Mouse (Mus musculus) heart, embryonic 10.5 days (tissue): Measurements from ENCODE around the gene Kcnh8. TPM values are rescaled to one million over a fixed set of nuclear protein-coding genes. Genes with fewer than 3 reads are reported as not detected.

Experiments
- DNase-seq: peaks from one replicate; pipeline ENCODE4 v3.0.0-alpha.2; 2017; ENCODE audit warnings: low spot score
- H3K27ac ChIP-seq: fragments of 300-500 bp; sonication (generic); 2 replicates; pipeline ENCODE4 v1.5.1; 2016; ENCODE audit warnings: mild to moderate bottlenecking
- H3K27me3 ChIP-seq: fragments of 300-500 bp; sonication (generic); 2 replicates; pipeline ENCODE4 v1.6.1; 2016; ENCODE audit warnings: mild to moderate bottlenecking; ENCODE audit not compliant: poor library complexity, insufficient read depth, severe bottlenecking
- H3K36me3 ChIP-seq: fragments of 300-500 bp; sonication (generic); 2 replicates; pipeline ENCODE4 v1.6.1; 2016; ENCODE audit warnings: mild to moderate bottlenecking, moderate library complexity
- H3K4me1 ChIP-seq: fragments of 300-500 bp; sonication (generic); 2 replicates; pipeline ENCODE4 v1.6.1; 2016; ENCODE audit warnings: mild to moderate bottlenecking
- H3K4me3 ChIP-seq: fragments of 300-500 bp; sonication (generic); 2 replicates; pipeline ENCODE4 v1.5.1; 2016; ENCODE audit warnings: mild to moderate bottlenecking, moderate library complexity
- H3K9me3 ChIP-seq: fragments of 300-500 bp; sonication (generic); 2 replicates; pipeline ENCODE4 v1.6.1; 2016; ENCODE audit warnings: mild to moderate bottlenecking, moderate library complexity
- WGBS: fragments of 180-500 bp; shearing (Covaris S2); methylation state at CpG from one replicate; pipeline ENCODE4 v1.1.7; 2016; 5-methylcytosine and 5-hydroxymethylcytosine counted together
- polyA plus RNA-seq: library from polyadenylated mRNA; unstranded; fragments of >200 nt; fragmentation: Nextera tagmentation; extraction: Ambion mirVana; gene quantifications from 2 replicates; pipeline ENCODE4 v1.2.1, GENCODE M21; 2016

The Kcnh8 gene
- polyA plus RNA-seq, 1 experiment from 2014 or later, result 0.09 TPM

GRCm38 (mm10) chr17:52885210-52885609 is 282.7 kb downstream of the Kcnh8 start:
- Histone ChIP-seq H3K36me3 (no peaks in the 10 kb centered on the region), H3K4me1 (no peaks in the 10 kb centered on the region), H3K9me3 (no peaks in the 10 kb centered on the region), H3K27ac (no peak overlapping the region), H3K27me3 (no peaks in the 10 kb centered on the region), H3K4me3 (no peak overlapping the region)
- no peak for DNase-seq
- 64% methylated on average over 1 of the region's 1 CpGs for WGBS

- Histone ChIP-seq H3K9me3 (no peaks in the 10 kb centered on the region), H3K4me1 (no peaks in the 10 kb centered on the region), H3K4me3 (no peak overlapping the region), H3K27ac (no peak overlapping the region), H3K36me3 (no peaks in the 10 kb centered on the region), H3K27me3 (no peaks in the 10 kb centered on the region)
- WGBS, result 64% methylated on average over 3 of the region's 3 CpGs
- DNase-seq, result no peak
Measured at GRCm38 (mm10) chr17:52920519-52921106, 318.1 kb downstream of the Kcnh8 start.

DNA sequence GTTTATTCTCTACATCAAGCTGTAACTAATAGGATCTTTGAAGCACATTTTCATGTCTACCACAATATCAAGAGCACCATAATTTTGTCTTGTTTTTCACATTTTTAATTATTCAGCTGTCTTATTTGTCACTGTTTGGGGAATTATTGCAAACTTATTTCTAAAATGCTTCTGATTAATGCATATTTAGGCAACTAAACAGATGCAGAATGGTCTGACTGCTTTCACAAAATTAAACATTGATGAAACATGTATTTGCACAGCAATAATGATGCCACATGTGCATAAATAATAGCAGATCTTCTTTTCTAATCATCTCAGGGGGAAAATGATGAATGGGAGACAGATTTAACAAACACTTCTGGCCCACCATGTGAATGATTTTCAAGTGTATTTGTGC is 341.5 kb downstream of the Kcnh8 start:
- Histone ChIP-seq H3K27me3 (no peaks in the 10 kb centered on the region), H3K36me3 (no peaks in the 10 kb centered on the region), H3K4me3 (no peak overlapping the region), H3K9me3 (no peaks in the 10 kb centered on the region), H3K4me1 (no peaks in the 10 kb centered on the region), H3K27ac (no peak overlapping the region)
- DNase-seq, result no peak

- no peaks in the 10 kb centered on the region for H3K9me3 ChIP-seq
- H3K27me3 ChIP-seq, result no peaks in the 10 kb centered on the region
- no peak overlapping the region for H3K4me3 ChIP-seq
- H3K36me3 ChIP-seq, result no peaks in the 10 kb centered on the region
- no peak overlapping the region for H3K27ac ChIP-seq
- WGBS, result 73% methylated on average over 1 of the region's 1 CpGs
- DNase-seq, result no peak
- H3K4me1 ChIP-seq, result no peaks in the 10 kb centered on the region
Measured at GRCm38 (mm10) chr17:52972735-52973134, 370.2 kb downstream of the Kcnh8 start.

DNA sequence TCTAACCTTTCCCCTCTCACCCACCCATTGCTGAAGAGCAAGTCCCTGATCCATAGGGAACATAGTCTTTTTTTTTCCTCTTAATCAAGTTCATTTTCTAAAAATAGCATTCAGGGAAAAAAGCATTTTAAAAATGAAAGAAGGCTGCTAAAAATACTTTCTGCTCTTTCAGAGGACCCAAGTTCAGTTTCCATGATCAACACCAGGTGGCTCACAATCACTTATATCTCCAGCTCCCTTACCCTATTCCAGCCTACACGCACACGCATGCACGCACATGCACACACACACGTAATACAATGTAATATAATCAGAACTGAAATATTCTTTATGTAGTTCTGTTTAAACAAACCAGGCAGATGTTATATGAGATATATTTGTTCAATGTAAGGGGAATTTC is 378.4 kb downstream of the Kcnh8 start:
- Histone ChIP-seq H3K27me3 (no peaks in the 10 kb centered on the region), H3K36me3 (no peaks in the 10 kb centered on the region), H3K4me1 (no peaks in the 10 kb centered on the region), H3K4me3 (no peak overlapping the region), H3K27ac (no peak overlapping the region), H3K9me3 (no peaks in the 10 kb centered on the region)
- no peak for DNase-seq
- 94% methylated on average over 4 of the region's 4 CpGs for WGBS
